Mouse (Mus musculus): ENCODE measurements around the gene RPS10-NUDT3. TPM values are rescaled to one million over a fixed set of nuclear protein-coding genes. Genes with fewer than 3 reads are reported as not detected.
"Not testable (repeated sequence)": the region's sequence is repeated elsewhere in the genome, so short reads cannot be mapped to it uniquely, and the experiment has no call there.

RPS10-NUDT3 gene
- polyA plus RNA-seq, 1 experiment, result not detected

DNA sequence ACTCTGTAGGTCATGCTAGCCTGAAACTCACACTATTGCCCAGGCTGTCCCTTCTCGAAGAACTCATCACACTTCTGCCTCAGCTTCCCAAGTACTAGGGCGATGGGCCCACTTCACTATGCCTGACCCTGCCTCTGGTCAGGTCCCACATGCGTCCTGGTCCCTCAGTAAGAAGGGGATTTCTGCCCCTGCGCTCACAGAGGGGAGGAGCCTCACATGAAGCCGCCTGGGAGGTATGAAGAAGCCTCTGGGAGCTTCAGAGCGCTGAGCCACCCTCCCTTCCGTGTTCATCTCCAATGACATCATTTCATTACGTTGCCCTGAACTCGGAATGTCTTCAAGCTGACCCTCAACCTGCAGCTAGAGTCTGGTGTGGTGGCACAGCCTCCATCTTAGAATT is 8.7 kb upstream of the RPS10-NUDT3 start:
- Histone ChIP-seq H3K4me1 (ENCODE audit: control insufficient read depth, insufficient read depth, insufficient read length) (no peaks in the 10 kb centered on the region), H3K27me3 (ENCODE audit: control insufficient read depth, insufficient read depth, low read length) (no peaks in the 10 kb centered on the region), H3K27ac (ENCODE audit: insufficient read depth, low read length) (no peak overlapping the region), H3K4me3 (ENCODE audit: extremely low read depth, insufficient read depth, insufficient read length) (no peak overlapping the region), H3K36me3 (ENCODE audit: control insufficient read depth, insufficient read depth, low read length) (no peaks in the 10 kb centered on the region)
- TF ChIP-seq POLR2A (IDR thresholded peaks at IDR 0.05; ENCODE audit: low read depth, low read length) (no peak), CTCF (IDR thresholded peaks at IDR 0.05; ENCODE audit: extremely low read depth, insufficient read depth, insufficient read length, insufficient replicate concordance) (no peak)
- WGBS, result 87% methylated on average over 9 of the region's 9 CpGs
- DNase-seq (ENCODE audit: low read depth in 1 of 2, low spot score in 2 of 2), result no peak

DNA sequence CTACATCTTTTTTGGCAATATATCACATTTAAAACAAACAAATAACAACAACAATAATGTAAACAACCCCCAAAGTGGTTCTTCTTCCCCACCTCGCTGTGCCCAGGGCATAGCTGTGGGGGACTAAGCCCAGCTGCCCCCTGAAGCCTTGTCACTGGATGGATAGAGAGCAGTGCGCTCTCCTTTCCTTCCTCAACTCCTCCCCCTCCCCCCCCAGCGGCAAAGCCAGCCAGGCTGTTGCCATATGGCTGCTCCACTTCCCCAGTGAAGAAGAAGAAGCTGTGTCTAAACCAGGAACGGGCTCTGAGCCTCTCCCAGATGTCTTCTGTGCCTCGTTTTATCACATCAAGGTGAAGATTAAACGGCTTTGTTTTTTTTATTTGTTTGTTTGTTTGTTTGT is 8.1 kb upstream of the RPS10-NUDT3 start:
- Histone ChIP-seq H3K4me3 (ENCODE audit: extremely low read depth, insufficient read depth, insufficient read length) (no peak overlapping the region), H3K4me1 (ENCODE audit: control insufficient read depth, insufficient read depth, insufficient read length) (no peaks in the 10 kb centered on the region), H3K27me3 (ENCODE audit: control insufficient read depth, insufficient read depth, low read length) (no peaks in the 10 kb centered on the region), H3K36me3 (ENCODE audit: control insufficient read depth, insufficient read depth, low read length) (no peaks in the 10 kb centered on the region), H3K27ac (ENCODE audit: insufficient read depth, low read length) (no peak overlapping the region)
- no peak for TF ChIP-seq CTCF (IDR thresholded peaks at IDR 0.05; ENCODE audit: extremely low read depth, insufficient read depth, insufficient read length, insufficient replicate concordance)
- TF ChIP-seq POLR2A (IDR thresholded peaks at IDR 0.05; ENCODE audit: low read depth, low read length), result no peak
- DNase-seq (ENCODE audit: low read depth in 1 of 2, low spot score in 2 of 2), result no peak
- WGBS, result 9% methylated on average over 6 of the region's 6 CpGs

DNA sequence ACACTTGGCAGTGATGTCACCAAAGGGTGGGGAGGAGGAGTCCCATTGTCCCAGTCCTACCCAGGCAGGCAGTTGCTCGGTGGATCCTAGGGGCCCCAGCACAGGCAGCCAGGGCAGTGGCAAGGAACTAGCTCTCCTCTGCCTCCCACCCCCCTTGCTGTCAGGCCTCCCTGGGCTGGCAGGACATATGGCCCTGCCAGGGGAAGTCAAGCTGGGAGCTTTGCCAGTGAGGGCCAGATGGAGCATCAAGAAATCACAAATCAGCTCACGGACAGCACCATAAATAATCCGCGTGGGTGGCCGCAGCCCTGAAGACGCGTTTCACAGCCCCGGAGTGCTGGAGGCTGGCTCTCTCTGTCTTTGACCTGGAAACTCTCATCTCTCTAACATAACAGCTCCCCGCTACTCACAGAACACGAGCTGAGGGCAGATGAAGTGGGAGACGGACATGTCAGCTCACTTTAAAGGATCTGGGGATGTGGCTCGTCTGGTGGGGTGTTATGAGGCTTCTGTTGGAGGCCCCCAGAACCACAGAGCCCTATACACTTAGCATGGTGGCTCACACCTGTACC is 7.6 kb upstream of the RPS10-NUDT3 start:
- Histone ChIP-seq H3K4me1 (ENCODE audit: control insufficient read depth, insufficient read depth, insufficient read length) (no peaks in the 10 kb centered on the region), H3K27ac (ENCODE audit: insufficient read depth, low read length) (no peak overlapping the region), H3K36me3 (ENCODE audit: control insufficient read depth, insufficient read depth, low read length) (no peaks in the 10 kb centered on the region), H3K27me3 (ENCODE audit: control insufficient read depth, insufficient read depth, low read length) (no peaks in the 10 kb centered on the region), H3K4me3 (ENCODE audit: extremely low read depth, insufficient read depth, insufficient read length) (no peak overlapping the region)
- no peak for DNase-seq (ENCODE audit: low read depth in 1 of 2, low spot score in 2 of 2)
- WGBS, result 16% methylated on average over 12 of the region's 12 CpGs
- no peak for TF ChIP-seq CTCF (IDR thresholded peaks at IDR 0.05; ENCODE audit: extremely low read depth, insufficient read depth, insufficient read length, insufficient replicate concordance)
- TF ChIP-seq POLR2A (IDR thresholded peaks at IDR 0.05; ENCODE audit: low read depth, low read length), result no peak

- not testable (repeated sequence) for H3K4me1 ChIP-seq (ENCODE audit: control insufficient read depth, insufficient read depth, insufficient read length); DNase-seq (ENCODE audit: low read depth in 1 of 2, low spot score in 2 of 2); H3K27me3 ChIP-seq (ENCODE audit: control insufficient read depth, insufficient read depth, low read length); H3K4me3 ChIP-seq (ENCODE audit: extremely low read depth, insufficient read depth, insufficient read length); H3K27ac ChIP-seq (ENCODE audit: insufficient read depth, low read length); H3K36me3 ChIP-seq (ENCODE audit: control insufficient read depth, insufficient read depth, low read length)
- WGBS, result 90% methylated on average over 6 of the region's 6 CpGs
These were observed 4.8 kb upstream of the RPS10-NUDT3 start for GRCm38 (mm10) chr17:27639851-27640250.

DNA sequence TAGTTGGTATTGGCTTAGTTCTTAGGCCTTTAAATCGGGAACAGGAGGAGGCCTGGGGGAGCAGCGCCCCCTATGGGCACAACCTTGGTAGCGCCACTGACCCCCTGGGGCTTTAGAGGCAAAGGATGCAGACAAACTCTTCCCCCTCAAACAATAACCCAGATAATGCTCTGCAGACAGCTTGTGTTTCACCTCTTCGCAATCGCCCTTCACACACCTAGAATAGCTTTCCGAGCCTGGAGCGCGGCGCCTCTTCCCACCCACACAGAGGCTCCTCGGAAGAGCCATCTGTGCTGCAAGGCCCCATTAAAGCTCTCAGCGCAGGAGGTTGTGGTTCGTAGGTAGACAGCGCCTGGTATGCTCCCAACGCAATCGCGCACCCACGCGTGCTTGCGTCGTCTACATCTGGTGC is 3.9 kb upstream of the RPS10-NUDT3 start:
- Histone ChIP-seq H3K27ac (ENCODE audit: insufficient read depth, low read length) (no peak overlapping the region), H3K4me3 (ENCODE audit: extremely low read depth, insufficient read depth, insufficient read length) (no peak overlapping the region), H3K36me3 (ENCODE audit: control insufficient read depth, insufficient read depth, low read length) (no peaks in the 10 kb centered on the region), H3K27me3 (ENCODE audit: control insufficient read depth, insufficient read depth, low read length) (no peaks in the 10 kb centered on the region), H3K4me1 (ENCODE audit: control insufficient read depth, insufficient read depth, insufficient read length) (peaks cover 2% of the 10 kb centered on the region)
- 88% methylated on average over 20 of the region's 20 CpGs for WGBS
- TF ChIP-seq CTCF (IDR thresholded peaks at IDR 0.05; ENCODE audit: extremely low read depth, insufficient read depth, insufficient read length, insufficient replicate concordance), result peak; percentile 63; the same call in 1 of the 2 replicates
- TF ChIP-seq POLR2A (IDR thresholded peaks at IDR 0.05; ENCODE audit: low read depth, low read length), result no peak
- no peak for DNase-seq (ENCODE audit: low read depth in 1 of 2, low spot score in 2 of 2)

DNA sequence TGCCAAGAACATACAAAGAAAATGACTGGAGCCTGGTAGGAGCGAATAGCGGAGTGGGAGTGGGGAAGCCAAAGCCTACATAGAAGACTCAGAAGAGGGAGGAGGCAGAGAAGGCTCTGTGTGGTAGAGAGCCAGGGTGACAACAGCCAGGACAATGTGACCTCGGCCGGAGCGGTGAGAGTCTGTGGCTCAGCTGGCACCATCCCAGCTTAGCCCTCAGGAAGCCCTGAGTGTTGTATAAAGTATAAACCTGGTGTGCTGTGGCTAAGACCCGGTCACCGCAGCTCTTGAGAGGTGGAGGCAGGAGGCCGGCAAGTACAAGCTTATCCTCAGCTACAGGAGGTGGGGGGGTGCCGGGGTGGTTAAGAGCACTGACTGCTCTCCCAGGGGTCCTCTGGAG is 2.3 kb upstream of the RPS10-NUDT3 start:
- 53% methylated on average over 9 of the region's 9 CpGs for WGBS
- Histone ChIP-seq H3K27me3 (ENCODE audit: control insufficient read depth, insufficient read depth, low read length) (no peaks in the 10 kb centered on the region), H3K36me3 (ENCODE audit: control insufficient read depth, insufficient read depth, low read length) (peaks cover 11% of the 10 kb centered on the region), H3K4me1 (ENCODE audit: control insufficient read depth, insufficient read depth, insufficient read length) (peaks cover 10% of the 10 kb centered on the region), H3K27ac (ENCODE audit: insufficient read depth, low read length) (no peak overlapping the region), H3K4me3 (ENCODE audit: extremely low read depth, insufficient read depth, insufficient read length) (no peak overlapping the region)
- DNase-seq (ENCODE audit: low read depth in 1 of 2, low spot score in 2 of 2), result no peak
- no peak for TF ChIP-seq POLR2A (IDR thresholded peaks at IDR 0.05; ENCODE audit: low read depth, low read length)
- no peak for TF ChIP-seq CTCF (IDR thresholded peaks at IDR 0.05; ENCODE audit: extremely low read depth, insufficient read depth, insufficient read length, insufficient replicate concordance)

GRCm38 (mm10) chr17:27636132-27637020 is 1.4 kb upstream of the RPS10-NUDT3 start, which contains the start of gene Rps10:
TSS of gene Rps10 (minus strand) at chr17:27636669.
- peaks cover 21% of the 10 kb centered on the region for H3K36me3 ChIP-seq (ENCODE audit: control insufficient read depth, insufficient read depth, low read length)
- no peak for DNase-seq (ENCODE audit: low read depth in 1 of 2, low spot score in 2 of 2)
- no peaks in the 10 kb centered on the region for H3K27me3 ChIP-seq (ENCODE audit: control insufficient read depth, insufficient read depth, low read length)
- WGBS, result 83% methylated on average over 18 of the region's 18 CpGs
- peak within 1 kb of the TSS; percentile 35; the same call in 1 of the 2 replicates for H3K4me3 ChIP-seq (ENCODE audit: extremely low read depth, insufficient read depth, insufficient read length)
- H3K4me1 ChIP-seq (ENCODE audit: control insufficient read depth, insufficient read depth, insufficient read length), result peaks cover 10% of the 10 kb centered on the region
- no peak within 1 kb of the TSS for H3K27ac ChIP-seq (ENCODE audit: insufficient read depth, low read length)
- TF ChIP-seq POLR2A (IDR thresholded peaks at IDR 0.05; ENCODE audit: low read depth, low read length) (no peak), CTCF (IDR thresholded peaks at IDR 0.05; ENCODE audit: extremely low read depth, insufficient read depth, insufficient read length, insufficient replicate concordance) (no peak)

- H3K27me3 ChIP-seq (ENCODE audit: control insufficient read depth, insufficient read depth, low read length); H3K4me1 ChIP-seq (ENCODE audit: control insufficient read depth, insufficient read depth, insufficient read length); DNase-seq (ENCODE audit: low read depth in 1 of 2, low spot score in 2 of 2): not testable (repeated sequence)
- Histone ChIP-seq H3K4me3 (ENCODE audit: extremely low read depth, insufficient read depth, insufficient read length) (peak overlapping the region; percentile 63; the same call in 1 of the 2 replicates), H3K36me3 (ENCODE audit: control insufficient read depth, insufficient read depth, low read length) (peaks cover 29% of the 10 kb centered on the region), H3K27ac (ENCODE audit: insufficient read depth, low read length) (peak overlapping the region; percentile 31)
- WGBS, result 32% methylated on average over 9 of the region's 9 CpGs
These were observed 517 bp upstream of the RPS10-NUDT3 start for GRCm38 (mm10) chr17:27635575-27635903.

All from spleen, adult 2 months (tissue).